Mouse (Mus musculus): Measurements from ENCODE around the gene Gm7861.
"Not testable (repeated sequence)": the region's sequence is repeated elsewhere in the genome, so short reads cannot be mapped to it uniquely, and the experiment has no call there.

Gene Gm7861

GRCm38 (mm10) chr8:21594408-21594807 is at the start of gene Gm7861:
Gm7861 (minus strand) TSS chr8:21594508.
- in situ Hi-C loops (cut with MboI), result not testable (repeated sequence)

DNA sequence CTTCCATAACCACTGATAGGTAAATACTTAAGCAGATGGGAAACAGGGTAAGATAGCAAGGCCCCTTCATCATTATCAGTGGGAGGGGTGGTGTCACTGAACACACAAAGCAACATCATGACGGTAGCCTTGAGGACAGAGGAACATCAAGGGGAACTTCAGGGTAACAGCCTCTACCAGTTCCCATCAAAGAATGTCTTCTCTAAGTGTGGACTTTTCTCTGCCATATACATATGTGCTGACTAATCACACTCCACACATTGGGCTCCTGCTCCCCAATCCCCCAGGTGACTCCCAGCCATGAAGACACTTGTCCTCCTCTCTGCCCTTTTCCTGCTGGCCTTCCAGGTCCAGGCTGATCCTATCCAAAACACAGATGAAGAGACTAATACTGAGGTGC is 23.6 kb upstream of the Gm7861 start, which contains the start of gene Defa26:
Defa26 (plus strand) TSS at position 301 of the 400 bp plus-strand sequence.
- in situ Hi-C loops (cut with MboI), result not testable (repeated sequence)

GRCm38 (mm10) chr8:21582706-21583105 is 11.6 kb downstream of the Gm7861 start, which contains the start of gene Defa28:
Defa28 (plus strand) TSS chr8:21583006.
- in situ Hi-C loops (cut with MboI), result not testable (repeated sequence)

DNA sequence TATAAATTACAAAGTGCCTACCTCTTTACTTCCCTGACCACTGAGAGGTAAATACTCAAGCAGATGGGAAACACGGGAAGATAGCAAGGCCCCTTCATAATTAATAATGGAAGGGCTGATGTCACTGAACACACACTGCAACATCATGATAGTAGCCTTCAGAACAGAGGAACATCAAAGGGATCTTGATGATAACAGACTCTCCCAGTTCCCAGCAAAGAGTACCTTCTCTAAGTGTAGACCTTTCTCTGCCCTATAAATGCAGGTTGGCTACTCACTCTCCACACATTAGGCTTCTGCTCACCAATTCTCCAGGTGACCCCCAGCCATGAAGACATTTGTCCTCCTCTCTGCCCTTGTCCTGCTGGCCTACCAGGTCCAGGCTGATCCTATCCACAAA is 29.2 kb downstream of the Gm7861 start, which contains the start of gene Defa37:
Defa37 (plus strand) TSS at position 301 of the 400 bp plus-strand sequence.
- in situ Hi-C loops (cut with MboI), result not testable (repeated sequence)
